Mouse (Mus musculus): ENCODE measurements around the gene Rab9b. TPM values are rescaled to one million over a fixed set of nuclear protein-coding genes. Genes with fewer than 3 reads are reported as not detected.

The Rab9b gene
- total RNA-seq (2012; rRNA removed) (not detected in 2 replicates), polyA plus RNA-seq (2012; ENCODE audit: insufficient read depth in 1 of 2, insufficient read length in 2 of 2, low read depth in 1 of 2, low replicate concordance in 2 of 2, missing spikeins in 1 of 2) (not detected)

DNA sequence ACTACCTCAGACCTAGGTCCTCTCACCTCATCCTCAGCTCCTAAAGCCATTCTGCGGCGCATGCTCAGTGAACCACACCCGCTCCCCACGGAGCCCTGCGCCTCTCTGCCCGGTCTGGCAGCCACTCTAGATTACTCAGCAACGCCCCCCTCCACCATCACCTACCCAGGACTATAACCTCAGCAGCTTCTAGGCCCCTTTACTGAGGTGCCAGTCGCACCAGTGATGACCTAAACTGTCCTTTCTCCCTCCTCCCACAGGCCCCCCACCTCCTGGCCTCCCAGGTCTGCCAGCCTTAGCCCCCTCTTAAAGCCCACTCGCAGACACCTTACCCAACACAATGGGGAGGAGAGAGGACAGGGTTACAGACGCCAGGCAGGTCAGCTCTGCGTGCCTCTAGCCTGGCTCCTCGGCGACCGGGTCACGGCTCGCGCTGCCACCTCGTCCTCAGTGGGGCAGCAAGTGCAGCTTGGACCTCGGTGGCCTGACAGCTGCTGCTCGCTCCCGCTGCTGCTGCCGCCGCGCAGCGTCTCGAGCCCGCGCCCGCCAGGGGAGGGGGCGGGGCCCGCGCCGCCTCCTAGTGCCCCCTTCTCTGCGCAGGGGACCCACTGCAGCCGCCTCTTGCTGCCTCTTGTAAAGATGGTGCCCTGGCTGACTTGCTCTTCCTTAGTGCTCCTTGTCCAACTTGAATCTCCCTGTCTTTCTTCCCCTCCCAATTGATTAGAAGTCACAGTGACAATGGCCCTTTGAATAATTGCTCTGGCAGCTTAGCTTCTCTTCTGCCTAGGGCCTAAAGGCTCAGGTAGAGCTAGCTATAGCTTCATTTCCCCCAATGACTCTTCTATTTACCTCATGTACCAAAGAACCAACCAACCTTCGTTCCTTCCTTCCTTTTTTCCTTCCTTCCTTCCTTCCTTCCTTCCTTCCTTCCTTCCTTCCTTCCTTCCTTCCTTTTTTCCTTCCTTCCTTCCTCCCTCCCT, at the start of gene Rab9b:
Gene Rab9b, minus strand, starts transcription at position 695 of the 980 bp plus-strand sequence.
- no peak within 1 kb of the TSS for H3K9ac ChIP-seq (ENCODE audit: control insufficient read depth, low read depth, low read length, poor library complexity, severe bottlenecking)
- no peak within 1 kb of the TSS for H3K27ac ChIP-seq (ENCODE audit: control insufficient read depth, low read depth, low read length)
- DNase-seq (ENCODE audit: low read depth, low spot score), result no peak
- H3K4me1 ChIP-seq (ENCODE audit: control insufficient read depth in 1 of 2, insufficient read depth in 2 of 2, low read length in 2 of 2), result no peaks in the 10 kb centered on the region
- no peak within 1 kb of the TSS for H3K4me3 ChIP-seq (ENCODE audit: control insufficient read depth in 1 of 2, insufficient read depth in 1 of 2, low read depth in 2 of 2, low read length in 2 of 2)
- TF ChIP-seq GATA1 (IDR thresholded peaks at IDR 0.05; ENCODE audit: low read depth, low read length), result no peak
- TF ChIP-seq TBP (IDR thresholded peaks at IDR 0.05; ENCODE audit: low read depth, low read length), result no peak
- H3K9me3 ChIP-seq (replicated peaks; ENCODE audit: insufficient read depth, low read length), result no peaks in the 10 kb centered on the region
- no peaks in the 10 kb centered on the region for H3K79me2 ChIP-seq (ENCODE audit: control insufficient read depth, insufficient read depth, low read length, poor library complexity)
- H3K27me3 ChIP-seq (ENCODE audit: control insufficient read depth in 1 of 2, insufficient read depth in 2 of 2, low read length in 2 of 2), result peaks cover 1 to 3% of the 10 kb centered on the region in 2 experiments
- no peaks in the 10 kb centered on the region for H3K36me3 ChIP-seq (ENCODE audit: control insufficient read depth in 1 of 2, insufficient read depth in 2 of 2, low read length in 2 of 2)

DNA sequence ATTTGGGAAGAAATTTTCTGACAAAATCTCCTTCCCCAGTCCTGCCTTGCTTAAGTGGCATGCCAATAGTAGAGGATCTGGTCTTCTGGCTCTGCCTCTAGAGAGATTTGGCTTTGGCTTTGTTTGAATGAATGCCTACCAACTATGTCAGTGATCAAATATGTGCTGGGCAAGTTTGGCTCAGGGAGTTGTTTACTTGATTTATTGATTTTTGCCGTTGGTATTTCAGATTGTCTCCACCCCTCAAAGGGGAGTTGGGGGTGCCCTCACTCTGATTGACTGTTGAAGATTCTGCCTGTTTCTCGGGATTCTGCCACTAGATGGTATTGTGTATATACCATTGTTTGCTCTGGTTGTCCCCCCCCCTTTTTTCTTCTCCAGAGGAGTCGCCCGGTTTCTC, 35.8 kb upstream of the Rab9b start:
- no peak overlapping the region for H3K27ac ChIP-seq (ENCODE audit: control insufficient read depth, low read depth, low read length)
- no peak overlapping the region for H3K9ac ChIP-seq (ENCODE audit: control insufficient read depth, low read depth, low read length, poor library complexity, severe bottlenecking)
- TF ChIP-seq TAL1 (IDR thresholded peaks at IDR 0.05; ENCODE audit: low read length), result no peak
- no peak for TF ChIP-seq UBTF (IDR thresholded peaks at IDR 0.05; ENCODE audit: borderline replicate concordance, insufficient read depth, low read depth, low read length)
- TF ChIP-seq MYB (IDR thresholded peaks at IDR 0.05; ENCODE audit: low read depth, low read length), result no peak
- no peak for TF ChIP-seq NRF1 (IDR thresholded peaks at IDR 0.05; ENCODE audit: insufficient read depth, low read depth, low read length, poor library complexity, severe bottlenecking)
- TF ChIP-seq JUND (IDR thresholded peaks at IDR 0.05; ENCODE audit: low read depth, low read length), result no peak
- TF ChIP-seq CHD1 (IDR thresholded peaks at IDR 0.05; ENCODE audit: low read depth, low read length), result no peak
- TF ChIP-seq SIN3A (IDR thresholded peaks at IDR 0.05; ENCODE audit: low read length), result no peak
- no peaks in the 10 kb centered on the region for H3K36me3 ChIP-seq (ENCODE audit: control insufficient read depth in 1 of 2, insufficient read depth in 2 of 2, low read length in 2 of 2)
- H3K4me1 ChIP-seq (ENCODE audit: control insufficient read depth in 1 of 2, insufficient read depth in 2 of 2, low read length in 2 of 2), result no peaks in the 10 kb centered on the region
- H3K4me3 ChIP-seq (ENCODE audit: control insufficient read depth in 1 of 2, insufficient read depth in 1 of 2, low read depth in 2 of 2, low read length in 2 of 2), result no peak overlapping the region
- peaks cover 0 to 20% of the 10 kb centered on the region in 2 experiments for H3K27me3 ChIP-seq (ENCODE audit: control insufficient read depth in 1 of 2, insufficient read depth in 2 of 2, low read length in 2 of 2)
- no peak for DNase-seq (ENCODE audit: low read depth, low spot score)
- H3K79me2 ChIP-seq (ENCODE audit: control insufficient read depth, insufficient read depth, low read length, poor library complexity), result no peaks in the 10 kb centered on the region
- no peaks in the 10 kb centered on the region for H3K9me3 ChIP-seq (replicated peaks; ENCODE audit: insufficient read depth, low read length)

- Histone ChIP-seq H3K4me3 (ENCODE audit: control insufficient read depth in 1 of 2, insufficient read depth in 1 of 2, low read depth in 2 of 2, low read length in 2 of 2) (no peak overlapping the region), H3K9ac (ENCODE audit: control insufficient read depth, low read depth, low read length, poor library complexity, severe bottlenecking) (no peak overlapping the region), H3K4me1 (ENCODE audit: control insufficient read depth in 1 of 2, insufficient read depth in 2 of 2, low read length in 2 of 2) (no peaks in the 10 kb centered on the region), H3K9me3 (replicated peaks; ENCODE audit: insufficient read depth, low read length) (no peaks in the 10 kb centered on the region), H3K79me2 (ENCODE audit: control insufficient read depth, insufficient read depth, low read length, poor library complexity) (no peaks in the 10 kb centered on the region), H3K36me3 (ENCODE audit: control insufficient read depth in 1 of 2, insufficient read depth in 2 of 2, low read length in 2 of 2) (no peaks in the 10 kb centered on the region), H3K27ac (ENCODE audit: control insufficient read depth, low read depth, low read length) (no peak overlapping the region), H3K27me3 (ENCODE audit: control insufficient read depth in 1 of 2, insufficient read depth in 2 of 2, low read length in 2 of 2) (peaks cover 0 to 10% of the 10 kb centered on the region in 2 experiments; a peak in 3 of 4 replicates)
- peak; percentile 65 for DNase-seq (ENCODE audit: low read depth, low spot score)
- peak; percentile 31 to 80 (median 35) for TF ChIP-seq CTCF (IDR thresholded peaks at IDR 0.05 in 2 of 3, conservative IDR thresholded peaks at IDR 0.05 in 1 of 3; ENCODE audit: control insufficient read depth in 1 of 3, insufficient read depth in 1 of 3, low read depth in 2 of 3, low read length in 3 of 3, poor library complexity in 1 of 3, severe bottlenecking in 1 of 3)
- no peak for TF ChIP-seq POLR2AphosphoS2 (IDR thresholded peaks at IDR 0.05; ENCODE audit: low read length)
- peak; percentile 61; the same call in 1 of the 2 replicates for TF ChIP-seq ZC3H11A (IDR thresholded peaks at IDR 0.05; ENCODE audit: low read depth, low read length)
- no peak for TF ChIP-seq SIN3A (IDR thresholded peaks at IDR 0.05; ENCODE audit: low read length)
- no peak for TF ChIP-seq ELF1 (IDR thresholded peaks at IDR 0.05; ENCODE audit: low read depth, low read length)
- TF ChIP-seq ETS1 (IDR thresholded peaks at IDR 0.05; ENCODE audit: low read depth, low read length), result no peak
- TF ChIP-seq HCFC1 (IDR thresholded peaks at IDR 0.05; ENCODE audit: low read depth, low read length), result no peak
- TF ChIP-seq POLR2A (IDR thresholded peaks at IDR 0.05; ENCODE audit: control insufficient read depth in 1 of 2, insufficient read depth in 1 of 2, low read depth in 1 of 2, low read length in 2 of 2, poor library complexity in 1 of 2), result no peak
- no peak for TF ChIP-seq USF1 (IDR thresholded peaks at IDR 0.05; ENCODE audit: low read depth, low read length)
- TF ChIP-seq BHLHE40 (IDR thresholded peaks at IDR 0.05; ENCODE audit: borderline replicate concordance, low read depth, low read length), result no peak
- TF ChIP-seq SMC3 (IDR thresholded peaks at IDR 0.05; ENCODE audit: low read depth, low read length), result peak; percentile 79
- no peak for TF ChIP-seq USF2 (IDR thresholded peaks at IDR 0.05; ENCODE audit: borderline replicate concordance in 1 of 2, insufficient read depth in 1 of 2, low read depth in 1 of 2, low read length in 2 of 2)
- TF ChIP-seq NELFE (IDR thresholded peaks at IDR 0.05; ENCODE audit: low read depth, low read length), result no peak
- TF ChIP-seq RCOR1 (IDR thresholded peaks at IDR 0.05; ENCODE audit: low read depth, low read length), result no peak
- no peak for TF ChIP-seq ZNF384 (IDR thresholded peaks at IDR 0.05; ENCODE audit: low read depth, low read length)
- TF ChIP-seq MYC (IDR thresholded peaks at IDR 0.05; ENCODE audit: low read depth, low read length), result no peak
Measured at GRCm38 (mm10) chrX:136895757-136896156, 27.2 kb upstream of the Rab9b start.
